Mouse (Mus musculus) bone marrow, adult 2 months (tissue): ENCODE results near the gene Tmco4.

Source experiments
- CTCF ChIP-seq: fragments of 200-500 bp; IDR thresholded peaks from 2 replicates; pipeline ENCODE4 v1.5.1; 2011; ENCODE audit warnings: low read length, control low read depth; ENCODE audit not compliant: control insufficient read depth, insufficient read depth
- POLR2A ChIP-seq: fragments of 200-500 bp; IDR thresholded peaks from 2 replicates; pipeline ENCODE4 v1.6.1; 2011; ENCODE audit warnings: low read depth, mild to moderate bottlenecking, control low read depth, low read length, borderline replicate concordance; ENCODE audit not compliant: control insufficient read depth

DNA sequence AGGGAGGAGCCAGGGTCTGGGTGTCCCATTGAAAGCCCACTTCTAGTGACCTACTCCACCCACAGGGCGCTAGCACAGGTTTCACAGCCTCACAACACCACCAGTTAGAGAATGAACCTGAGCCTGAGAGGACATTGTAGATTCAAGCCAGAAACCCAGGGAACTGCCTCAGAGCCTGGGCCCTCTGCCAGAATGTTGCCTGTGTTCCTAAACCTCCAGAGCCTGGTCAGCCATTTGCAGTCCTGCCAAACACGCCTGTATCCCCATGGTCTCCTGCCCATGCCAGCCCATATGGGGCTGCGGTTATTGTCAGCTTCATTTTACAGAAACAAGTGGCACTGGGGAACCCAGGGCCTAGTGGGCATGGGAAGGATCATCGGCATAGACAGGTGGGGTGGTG lies 82.6 kb downstream of the Tmco4 start:
- TF ChIP-seq POLR2A (no peak), CTCF (no peak)
